ENCODE assay signal across 21 mouse cellular contexts in genomic region chr1:167083181-167083580, GRCm38 (mm10).
A peak's percentile ranks its signal among the peaks of the same experiment; 100 is the strongest.
DNase-seq lines count a peak whose midpoint lies in the region; ATAC-seq lines count a peak whose summit lies in the region.
"Had no signal": no experiment of that assay in that cellular context is flagged by ENCODE, and none has a peak within 500 bp of the region (broad histone marks: within the 10 kb centered on the region; RNA-seq: fewer than 3 reads in every experiment).

No protein-coding gene starts in this region.

- 54% methylated on average over 2 of the region's 2 CpGs for WGBS in neural tube, embryonic 11.5 days
- 54% methylated on average over 2 of the region's 2 CpGs for WGBS in hindbrain, embryonic 12.5 days
- whole genome bisulfite sequencing in midbrain, embryonic 15.5 days: 48% methylated on average over 2 of the region's 2 CpGs

- peaks cover 4% of the 10 kb centered on the region; the same call in 1 of the 2 replicates for H3K4me1 ChIP-seq in neural tube, embryonic 11.5 days (ENCODE audit: control insufficient read depth, insufficient read depth, low read length)
- peaks cover 25% of the 10 kb centered on the region for H3K4me1 ChIP-seq in hindbrain, embryonic 12.5 days
- H3K4me1 ChIP-seq in midbrain, embryonic 15.5 days: peaks cover 21% of the 10 kb centered on the region
- H3K4me1 ChIP-seq: stomach, embryonic 15.5 days had no signal

- no peaks in the 10 kb centered on the region for H3K27me3 ChIP-seq in neural tube, embryonic 11.5 days (ENCODE audit: control insufficient read depth, insufficient read depth, low read length)
- H3K27me3 ChIP-seq in hindbrain, embryonic 12.5 days: 0 out of 2 replicates have a peak, but pooled peaks cover 2% of the 10 kb centered on the region
- no peaks in the 10 kb centered on the region for H3K27me3 ChIP-seq in midbrain, embryonic 15.5 days (replicated peaks)
- H3K27me3 ChIP-seq: Patski; stomach, embryonic 15.5 days had no signal

- no peak for DNase-seq in neural tube, embryonic 11.5 days (ENCODE audit: low spot score)
- no peak for DNase-seq in neural tube, embryonic 10.5 days (ENCODE audit: extremely low spot score, low spot score)
- no peak for DNase-seq in layer of hippocampus, adult 9-10 months (ENCODE audit: low spot score)
- no peak for DNase-seq in kidney, postnatal 14 days
- no peak for DNase-seq in spleen, postnatal 14 days (ENCODE audit: low spot score in 2 of 2)
- DNase-seq: adrenal gland, postnatal 25 days; cerebellum, postnatal 14 days; gastrocnemius, postnatal 25 days; kidney, adult 8-10 months; layer of hippocampus, postnatal 36 days; left cerebral cortex, postnatal 4 days; lung, adult 2 months; lung, postnatal 4 days; spleen, adult 18-20 months; thymus, adult 2 months had no signal

- H3K9me3 ChIP-seq in neural tube, embryonic 11.5 days (ENCODE audit: control insufficient read depth, low read length): no peaks in the 10 kb centered on the region
- no peaks in the 10 kb centered on the region for H3K9me3 ChIP-seq in hindbrain, embryonic 12.5 days (replicated peaks)
- H3K9me3 ChIP-seq in midbrain, embryonic 15.5 days: no peaks in the 10 kb centered on the region
- H3K9me3 ChIP-seq: stomach, embryonic 15.5 days had no signal

- H3K27ac ChIP-seq in neural tube, embryonic 11.5 days (ENCODE audit: low read depth, low read length): peak overlapping the region; percentile 54
- H3K27ac ChIP-seq in hindbrain, embryonic 12.5 days: peak overlapping the region; percentile 87
- H3K27ac ChIP-seq in midbrain, embryonic 15.5 days: peak overlapping the region; percentile 35
- H3K27ac ChIP-seq: stomach, embryonic 15.5 days had no signal

- no peak for ATAC-seq in neural tube, embryonic 11.5 days (ENCODE audit: insufficient read depth, low FRiP score, low TSS enrichment)
- ATAC-seq in hindbrain, embryonic 12.5 days (ENCODE audit: low FRiP score): no peak
- ATAC-seq in midbrain, embryonic 15.5 days (replicated peaks): no peak
- ATAC-seq: activated CD4-positive, CD25-positive, alpha-beta regulatory T cell, adult 4 months; inflammation-experienced regulatory T-cells, adult 6 months; Patski had no signal

- H3K4me2 ChIP-seq in neural tube, embryonic 11.5 days (ENCODE audit: low read depth): no peak overlapping the region
- H3K4me2 ChIP-seq in hindbrain, embryonic 12.5 days (replicated peaks): no peak overlapping the region
- H3K4me2 ChIP-seq in midbrain, embryonic 15.5 days: no peak overlapping the region
- H3K4me2 ChIP-seq: stomach, embryonic 15.5 days had no signal

- H3K9ac ChIP-seq in neural tube, embryonic 11.5 days (ENCODE audit: low read length): no peak overlapping the region
- H3K9ac ChIP-seq in hindbrain, embryonic 12.5 days: no peak overlapping the region
- H3K9ac ChIP-seq in midbrain, embryonic 15.5 days: no peak overlapping the region
- H3K9ac ChIP-seq: stomach, embryonic 15.5 days had no signal

- no peaks in the 10 kb centered on the region for H3K36me3 ChIP-seq in neural tube, embryonic 11.5 days (ENCODE audit: control insufficient read depth, insufficient read depth, low read length)
- H3K36me3 ChIP-seq in hindbrain, embryonic 12.5 days: peaks cover 5% of the 10 kb centered on the region; the same call in 1 of the 2 replicates
- H3K36me3 ChIP-seq in midbrain, embryonic 15.5 days (replicated peaks): peaks cover 6% of the 10 kb centered on the region; the same call in 1 of the 2 replicates
- H3K36me3 ChIP-seq: stomach, embryonic 15.5 days had no signal

- H3K4me3 ChIP-seq in neural tube, embryonic 11.5 days (ENCODE audit: low read depth, low read length): no peak overlapping the region
- no peak overlapping the region for H3K4me3 ChIP-seq in hindbrain, embryonic 12.5 days
- H3K4me3 ChIP-seq in midbrain, embryonic 15.5 days: no peak overlapping the region
- H3K4me3 ChIP-seq: stomach, embryonic 15.5 days had no signal

Comparison
In these comparisons a context has a peak if more than half of its experiments do, and no peak if none do; other contexts are left out.
1. H3K27ac ChIP-seq: peak in every context shown above with its lines; median percentile 87 in hindbrain, embryonic 12.5 days; 54 in neural tube, embryonic 11.5 days; 35 in midbrain, embryonic 15.5 days.